Mouse (Mus musculus) heart, embryonic 14.5 days (tissue): ENCODE measurements around the gene Snapc5. TPM values are rescaled to one million over a fixed set of nuclear protein-coding genes. Genes with fewer than 3 reads are reported as not detected.

Source experiments
- ATAC-seq: fragments of 200-750 bp; cut with Nextera tagmentation; 2 replicates; pipeline ENCODE4 v1.8.0; 2017; ENCODE audit warnings: low read depth, moderate TSS enrichment; ENCODE audit not compliant: insufficient number of reproducible peaks, insufficient read depth, low FRiP score
- H3K27ac ChIP-seq, 2 experiments: fragments of 200-500 bp in 1 of 2; fragments of 300-500 bp in 1 of 2; sonication (generic) in 1 of 2; replicated peaks in 1 of 2; 2 replicates each; pipeline ENCODE4 v1.5.1; 2012 to 2014; ENCODE audit warnings: low read depth in 2 of 2, low read length in 2 of 2, control low read depth in 1 of 2, mild to moderate bottlenecking in 1 of 2, mixed read lengths in 1 of 2; ENCODE audit not compliant: control insufficient read depth in 1 of 2, insufficient read depth in 1 of 2
- H3K27me3 ChIP-seq: fragments of 300-500 bp; sonication (generic); 2 replicates; pipeline ENCODE4 v1.6.1; 2014; ENCODE audit warnings: mild to moderate bottlenecking, low read length, control low read depth; ENCODE audit not compliant: control insufficient read depth, insufficient read depth
- H3K36me3 ChIP-seq: fragments of 300-500 bp; sonication (generic); 2 replicates; pipeline ENCODE4 v1.6.1; 2014; ENCODE audit warnings: mild to moderate bottlenecking, control low read depth, low read length, mixed read lengths; ENCODE audit not compliant: control insufficient read depth, insufficient read depth
- H3K4me1 ChIP-seq, 2 experiments: fragments of 200-500 bp in 1 of 2; fragments of 300-500 bp in 1 of 2; sonication (generic) in 1 of 2; 2 replicates each; pipeline ENCODE4 v1.6.1; 2012 to 2014; ENCODE audit warnings: low read length in 2 of 2, control low read depth in 1 of 2, mixed read lengths in 1 of 2; ENCODE audit not compliant: control insufficient read depth in 2 of 2, insufficient read depth in 2 of 2
- H3K4me2 ChIP-seq: fragments of 300-500 bp; sonication (generic); 2 replicates; pipeline ENCODE4 v1.6.1; 2014; ENCODE audit warnings: mild to moderate bottlenecking, low read length
- H3K4me3 ChIP-seq, 2 experiments: fragments of 200-500 bp in 1 of 2; fragments of 300-500 bp in 1 of 2; sonication (generic) in 1 of 2; 2 replicates each; pipeline ENCODE4 v1.5.1; 2012 to 2014; ENCODE audit warnings: low read length in 2 of 2, mild to moderate bottlenecking in 2 of 2, control low read depth in 1 of 2, low read depth in 1 of 2, moderate library complexity in 1 of 2; ENCODE audit not compliant: control insufficient read depth in 1 of 2, insufficient read depth in 1 of 2
- H3K9ac ChIP-seq: fragments of 300-500 bp; sonication (generic); 2 replicates; pipeline ENCODE4 v1.6.1; 2014; ENCODE audit warnings: mild to moderate bottlenecking, low read length
- H3K9me3 ChIP-seq: fragments of 300-500 bp; sonication (generic); 2 replicates; pipeline ENCODE4 v1.6.1; 2016; ENCODE audit warnings: low read length, control low read depth; ENCODE audit not compliant: control insufficient read depth
- WGBS: fragments of 180-500 bp; shearing (Covaris S2); extraction: QIAGEN DNeasy Blood & Tissue Kit; methylation state at CpG from one replicate; pipeline ENCODE4 v1.1.7; 2014; 5-methylcytosine and 5-hydroxymethylcytosine counted together
- microRNA-seq: library from miRNA; unstranded; fragments of <30 nt; microRNA quantifications from one replicate; pipeline ENCODE4, GENCODE M21; 2016
- polyA plus RNA-seq: library from polyadenylated mRNA; unstranded; fragments of >200 nt; fragmentation: Nextera tagmentation; extraction: Ambion mirVana; gene quantifications from 2 replicates; pipeline ENCODE4 v1.2.1, GENCODE M21; 2014

The Snapc5 gene
- polyA plus RNA-seq, 1 experiment from 2014 or later: 29.8 TPM

GRCm38 (mm10) chr9:64231171-64231570 is 52.1 kb downstream of the Snapc5 start:
- peak overlapping the region; percentile 41; the same call in 1 of the 2 replicates for H3K9ac ChIP-seq
- no peak for ATAC-seq
- H3K27me3 ChIP-seq: no peaks in the 10 kb centered on the region
- H3K4me3 ChIP-seq: no peak overlapping the region
- H3K27ac ChIP-seq: peak overlapping the region; percentile 36 to 67
- H3K4me2 ChIP-seq: no peak overlapping the region
- H3K4me1 ChIP-seq: peaks cover 9 to 32% of the 10 kb centered on the region in 2 experiments
- H3K36me3 ChIP-seq: peaks cover 2% of the 10 kb centered on the region; the same call in 1 of the 2 replicates
- 28% methylated on average over 5 of the region's 5 CpGs for WGBS
- no peaks in the 10 kb centered on the region for H3K9me3 ChIP-seq

DNA sequence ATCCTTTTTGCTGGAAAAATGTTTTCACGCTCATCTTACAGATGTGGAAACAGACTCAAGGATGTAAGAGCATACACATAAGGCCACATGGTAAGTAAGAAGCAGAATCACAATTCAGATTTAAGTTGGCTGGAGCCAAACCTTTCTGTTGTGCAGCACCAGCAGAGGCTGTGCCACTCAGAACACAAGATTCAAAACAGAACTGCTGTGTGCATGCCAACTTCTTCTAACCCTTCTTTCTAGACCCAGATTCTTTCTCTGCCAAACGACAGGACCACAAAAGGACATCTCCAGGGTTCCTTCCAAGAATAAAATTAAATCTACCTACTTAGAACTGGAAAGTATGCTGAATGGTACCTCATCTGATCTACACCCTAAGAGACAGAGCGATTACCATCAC is 52.6 kb downstream of the Snapc5 start:
- WGBS: 72% methylated on average over 3 of the region's 3 CpGs
- H3K4me3 ChIP-seq: no peak overlapping the region
- H3K27me3 ChIP-seq: no peaks in the 10 kb centered on the region
- no peak for ATAC-seq
- H3K9me3 ChIP-seq: no peaks in the 10 kb centered on the region
- peaks cover 5% of the 10 kb centered on the region; the same call in 1 of the 2 replicates for H3K36me3 ChIP-seq
- H3K4me1 ChIP-seq: peaks cover 9 to 27% of the 10 kb centered on the region in 2 experiments
- no peak overlapping the region for H3K4me2 ChIP-seq
- H3K27ac ChIP-seq: peak overlapping the region; percentile 36 to 67
- H3K9ac ChIP-seq: no peak overlapping the region

DNA sequence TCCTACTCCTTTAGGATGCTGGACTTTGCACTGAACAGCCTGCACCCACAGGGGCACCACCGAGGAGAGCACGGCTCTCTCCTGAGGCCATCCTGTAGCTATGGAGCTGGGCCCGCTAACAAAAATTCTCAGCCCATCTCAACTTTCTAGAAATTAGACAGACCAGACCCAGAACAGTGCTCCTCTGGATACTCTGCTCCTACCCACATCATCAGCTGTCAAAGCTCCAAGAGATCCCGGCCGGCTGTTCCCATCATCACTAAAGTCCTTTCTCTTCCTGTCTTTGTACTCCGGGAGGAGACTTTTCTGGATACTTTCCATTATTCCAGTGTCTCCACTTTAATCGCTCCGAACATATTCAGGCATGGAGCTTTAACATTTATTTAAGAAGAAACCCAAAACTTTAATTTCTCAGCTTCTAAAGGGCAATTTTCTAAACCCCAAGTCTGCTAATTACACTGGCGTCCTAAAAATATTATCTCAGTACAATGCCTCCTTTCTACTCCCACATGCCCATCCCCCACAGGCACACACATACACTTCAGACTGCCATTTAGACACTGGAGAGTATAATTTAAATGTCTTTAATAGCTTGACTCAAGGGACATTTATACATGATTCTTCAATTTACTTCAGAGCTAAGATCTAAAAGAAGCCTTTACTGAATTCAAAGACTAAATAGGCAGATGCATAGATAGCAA is 53.3 kb downstream of the Snapc5 start:
- Histone ChIP-seq H3K36me3 (peaks cover 5% of the 10 kb centered on the region; the same call in 1 of the 2 replicates), H3K27me3 (no peaks in the 10 kb centered on the region), H3K4me2 (no peak overlapping the region), H3K9me3 (no peaks in the 10 kb centered on the region), H3K27ac (peak overlapping the region; percentile 36 to 67; a peak in 2 of 4 replicates), H3K4me3 (no peak overlapping the region), H3K9ac (no peak overlapping the region), H3K4me1 (peaks cover 9 to 26% of the 10 kb centered on the region in 2 experiments)
- WGBS: 45% methylated on average over 9 of the region's 9 CpGs
- ATAC-seq: no peak

Small RNA genes within 50 kb of the gene (microRNA-seq; reads per million reads assigned to microRNA genes)
- not detected for gene Gm24106

Other genes starting within 250 kb of the Snapc5 start
- gene Smad6, start 157.2 kb upstream of the Snapc5 start, polyA plus RNA-seq: 18.7 and 30.8 TPM in 2 replicates
- not detected in 2 replicates for gene Lctl, start 62.1 kb upstream of the Snapc5 start, polyA plus RNA-seq
- 18.2 and 18.6 TPM in 2 replicates for gene Zwilch, start 6.2 kb upstream of the Snapc5 start, polyA plus RNA-seq
- 778 and 789 TPM in 2 replicates for gene Rpl4, start 5.9 kb upstream of the Snapc5 start, polyA plus RNA-seq
- gene Uchl4, start 55.9 kb downstream of the Snapc5 start, polyA plus RNA-seq: 1.8 and 2.8 TPM in 2 replicates
- gene Map2k1, start 74.4 kb downstream of the Snapc5 start, polyA plus RNA-seq: 89.2 and 92.4 TPM in 2 replicates
- gene Tipin, start 102.3 kb downstream of the Snapc5 start, polyA plus RNA-seq: 117 and 119 TPM in 2 replicates
- gene Dis3l, start 162.0 kb downstream of the Snapc5 start, polyA plus RNA-seq: 19.3 and 20.1 TPM in 2 replicates
- 0.70 and 0.92 TPM in 2 replicates for gene Megf11, start 206.4 kb downstream of the Snapc5 start, polyA plus RNA-seq